Mouse (Mus musculus) left cerebral cortex, postnatal 4 days (tissue): Measurements from ENCODE around the gene Guca2a. TPM values are rescaled to one million over a fixed set of nuclear protein-coding genes. Genes with fewer than 3 reads are reported as not detected.
"Not testable (repeated sequence)": the region's sequence is repeated elsewhere in the genome, so short reads cannot be mapped to it uniquely, and the experiment has no call there.

ENCODE experiments used
- DNase-seq: peaks from one replicate; pipeline ENCODE4 v3.0.0-alpha.2; 2022
- intact Hi-C: fragments of 180-260 bp; cut with DNase I; formaldehyde crosslinking; loops from one replicate; pipeline ENCODE4 v1.15.1; 2025
- total RNA-seq, 2 experiments: library from RNA; stranded (reverse); gene quantifications; 2 replicates each; pipeline ENCODE4 v1.2.3; 2021

Gene Guca2a
- total RNA-seq: not detected

DNA sequence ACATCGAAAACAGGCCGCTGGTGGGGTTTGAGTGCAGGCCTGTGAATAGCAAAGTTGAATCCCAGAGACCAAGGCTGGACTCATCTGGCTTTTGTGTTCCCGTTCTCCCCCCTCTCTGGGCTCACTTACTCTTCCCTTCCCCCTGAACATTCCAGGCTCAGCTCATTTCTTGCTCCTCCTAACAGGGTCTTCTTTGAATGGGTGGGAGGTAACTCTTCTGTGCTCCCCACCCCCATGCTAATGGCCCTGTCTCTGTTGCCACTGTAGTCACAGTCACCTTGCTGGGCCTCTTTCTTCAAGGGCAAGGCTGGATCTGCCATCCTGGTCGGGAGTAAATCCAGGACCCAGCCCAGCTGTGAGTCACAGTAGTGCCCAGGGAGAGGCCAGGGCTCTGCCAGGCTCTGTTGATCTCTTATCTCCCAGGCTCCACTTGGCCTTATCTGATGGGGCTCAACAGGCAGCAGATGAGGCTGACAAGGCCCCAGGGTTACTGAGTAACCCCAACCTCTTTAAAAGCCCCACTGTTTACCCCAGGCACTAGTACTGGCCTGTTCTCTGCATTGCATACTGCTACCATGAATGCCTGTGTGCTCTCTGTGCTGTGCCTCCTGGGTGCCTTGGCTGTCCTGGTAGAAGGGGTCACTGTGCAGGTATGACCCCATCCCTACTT, at the start of gene Guca2a:
Gene Guca2a (plus strand): TSS at position 529 of the 670 bp plus-strand sequence.
- intact Hi-C loops: no loop called here
- DNase-seq: no peak

GRCm38 (mm10) chr4:119588037-119588436, 49.5 kb upstream of the Guca2a start:
- intact Hi-C loops: no loop called here
- no peak for DNase-seq

- intact Hi-C loops: no loop called here
- DNase-seq: no peak
Measured at GRCm38 (mm10) chr4:119589423-119589822, 48.1 kb upstream of the Guca2a start.

- no peak for DNase-seq
- intact Hi-C loops: no loop called here
Measured at GRCm38 (mm10) chr4:119590027-119590426, 47.5 kb upstream of the Guca2a start.

- intact Hi-C loops: no loop called here
- DNase-seq: no peak
Measured at GRCm38 (mm10) chr4:119592479-119592878, 45.0 kb upstream of the Guca2a start.

DNA sequence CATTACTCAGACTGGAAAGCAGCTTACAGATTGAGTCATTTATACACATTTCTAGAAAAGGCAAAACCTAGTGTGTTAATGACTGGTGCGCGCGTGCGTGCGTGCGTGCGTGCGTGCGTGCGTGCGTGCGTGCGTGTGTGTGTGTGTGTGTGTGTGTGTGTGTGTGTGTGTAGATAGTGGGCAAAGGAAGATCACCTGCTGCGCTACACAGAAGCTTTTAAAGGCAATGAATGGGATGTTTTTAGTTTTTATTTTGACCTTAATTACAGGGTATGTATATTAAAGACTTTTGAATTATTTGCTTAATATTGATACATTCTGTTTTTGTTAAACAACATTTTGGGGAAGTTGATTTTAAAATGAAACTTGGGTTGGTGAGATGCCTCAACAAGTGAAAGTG, 43.2 kb upstream of the Guca2a start:
- DNase-seq: no peak

GRCm38 (mm10) chr4:119599605-119600004, 37.9 kb upstream of the Guca2a start:
- no peak for DNase-seq
- intact Hi-C loops: no loop called here

More for the DNA sequence above, 43.2 kb upstream of the Guca2a start:
- intact Hi-C loops: no loop called here

DNA sequence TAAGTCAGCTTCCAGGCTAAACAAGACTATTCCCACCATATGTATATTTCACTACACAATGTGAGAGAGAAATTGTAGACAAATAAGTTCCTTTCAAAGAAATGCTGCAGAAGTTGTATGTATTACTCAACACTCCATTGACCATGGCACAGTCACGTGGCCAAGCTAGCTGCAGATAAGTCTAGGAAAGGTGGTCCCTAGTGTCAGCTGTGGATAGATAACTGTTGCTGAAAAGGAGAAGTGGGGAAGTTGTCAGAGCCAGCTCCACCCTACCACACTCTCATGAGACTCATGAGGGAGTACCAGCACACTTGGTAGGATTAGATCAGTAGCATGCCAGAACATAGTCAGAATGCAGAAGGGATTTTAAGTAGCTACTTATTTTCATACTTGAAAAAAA, 28.0 kb upstream of the Guca2a start:
- DNase-seq: no peak
- intact Hi-C loops: no loop called here

DNA sequence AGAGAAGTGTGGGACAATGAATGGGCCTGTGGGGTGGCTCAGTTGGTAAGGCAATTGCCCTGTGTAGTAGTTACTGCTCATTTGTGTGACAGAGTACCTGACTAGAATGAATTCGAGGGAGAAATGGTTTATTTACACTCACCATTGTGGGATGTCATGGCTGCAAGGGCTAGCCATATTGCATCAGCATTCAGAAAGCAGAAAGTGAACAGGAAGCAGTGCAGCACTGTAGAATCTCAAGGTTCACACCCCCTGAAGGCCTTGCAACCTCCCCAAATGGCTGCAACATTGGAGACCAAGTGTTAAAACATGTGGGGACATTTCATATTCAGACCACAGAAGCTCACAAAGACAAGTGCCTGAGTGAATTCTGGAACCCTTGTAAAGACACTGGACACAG, 23.4 kb upstream of the Guca2a start:
- no peak for DNase-seq
- intact Hi-C loops: loop anchor here (10.0 kb wide), 1 partner anchor 69 kb away; no protein-coding TSS in a partner anchor

DNA sequence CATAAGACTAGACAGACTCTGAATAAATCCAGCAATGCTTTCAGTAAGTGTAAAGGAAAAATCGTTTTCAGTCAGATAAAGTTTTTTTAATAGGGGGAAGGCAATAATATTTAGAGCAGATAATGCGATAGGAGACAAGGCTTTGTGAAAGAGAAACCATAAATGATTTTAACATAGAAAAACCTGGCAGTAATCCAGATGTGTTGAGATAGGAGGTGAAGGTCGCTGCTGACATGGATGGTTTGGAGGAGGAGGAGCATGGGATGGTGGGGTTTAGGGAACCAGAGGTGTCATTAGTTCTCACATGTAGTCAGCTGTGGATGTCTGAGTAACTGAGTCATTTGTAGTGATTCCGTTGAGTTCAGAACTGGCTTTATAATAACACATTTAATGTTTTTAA, 22.8 kb upstream of the Guca2a start:
- intact Hi-C loops: loop anchor here (10.0 kb wide), 1 partner anchor 70 kb away; no protein-coding TSS in a partner anchor
- no peak for DNase-seq

DNA sequence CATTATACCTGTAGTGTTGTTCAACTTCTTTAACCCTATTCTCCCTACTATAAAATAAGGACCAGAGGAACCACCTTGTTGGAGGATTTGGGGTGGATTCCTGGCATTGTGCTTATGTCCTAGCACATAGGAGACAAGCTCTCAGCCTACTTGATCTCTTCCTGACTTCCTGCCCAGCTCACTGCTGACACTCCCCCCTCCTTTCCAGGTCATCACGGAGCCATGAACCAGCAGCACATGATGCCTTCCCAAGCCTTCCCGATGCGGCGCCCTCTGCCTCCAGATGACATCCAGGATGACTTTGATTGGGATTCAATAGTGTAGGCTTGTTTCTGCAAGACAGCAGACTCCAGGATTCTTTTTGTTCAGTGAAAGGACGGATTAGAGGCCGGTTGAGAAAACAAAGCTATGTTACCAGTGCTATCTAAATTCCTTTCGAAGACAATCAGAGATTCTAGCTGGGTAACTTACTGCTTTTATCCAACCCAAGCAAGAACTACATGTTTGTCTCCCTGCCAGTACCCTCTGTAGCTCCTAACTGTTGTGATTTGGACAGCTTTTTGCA, 11.3 kb upstream of the Guca2a start:
- DNase-seq: no peak
- intact Hi-C loops: no loop called here

DNA sequence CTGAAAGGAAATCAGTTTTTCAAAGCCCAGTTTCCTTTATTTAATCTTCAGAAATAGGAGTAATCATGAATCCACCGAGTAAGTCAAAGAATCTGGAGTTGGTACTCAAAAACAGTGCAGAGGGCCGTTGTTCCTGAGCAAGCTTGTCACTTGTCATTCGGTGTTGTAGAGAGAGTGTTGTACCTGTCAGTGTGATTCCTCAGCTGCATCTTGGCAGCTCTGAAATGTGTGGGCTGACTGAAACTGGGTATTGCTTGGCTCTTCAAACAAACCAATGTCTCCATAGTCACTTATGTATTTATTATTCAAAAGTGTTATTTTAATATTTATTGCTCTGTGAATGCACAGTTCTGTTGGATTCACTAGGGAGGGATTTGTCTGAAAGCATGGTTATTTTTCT, 10.6 kb upstream of the Guca2a start:
- no peak for DNase-seq

DNA sequence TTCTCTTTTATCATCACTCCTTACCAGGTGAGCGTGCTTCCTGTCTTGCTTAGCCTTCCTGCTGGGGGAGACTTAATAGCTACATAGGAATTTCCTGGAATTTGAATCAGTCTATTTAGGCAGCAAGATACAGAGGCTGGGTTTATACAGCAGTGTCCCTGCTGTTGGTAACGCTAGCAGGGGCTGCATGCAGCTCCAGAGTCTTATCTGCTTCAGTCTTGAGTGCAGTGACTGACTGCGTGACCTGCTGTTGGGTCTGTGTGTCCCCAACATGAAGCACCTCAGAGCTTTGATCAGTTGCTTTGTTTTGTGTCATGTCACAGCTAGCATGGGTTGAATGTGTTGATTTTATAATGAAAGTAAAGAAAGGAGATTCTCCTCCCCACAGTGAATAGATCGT, 10.2 kb upstream of the Guca2a start:
- DNase-seq: no peak
- intact Hi-C loops: no loop called here

More for the DNA sequence above, 10.6 kb upstream of the Guca2a start:
- intact Hi-C loops: no loop called here

DNA sequence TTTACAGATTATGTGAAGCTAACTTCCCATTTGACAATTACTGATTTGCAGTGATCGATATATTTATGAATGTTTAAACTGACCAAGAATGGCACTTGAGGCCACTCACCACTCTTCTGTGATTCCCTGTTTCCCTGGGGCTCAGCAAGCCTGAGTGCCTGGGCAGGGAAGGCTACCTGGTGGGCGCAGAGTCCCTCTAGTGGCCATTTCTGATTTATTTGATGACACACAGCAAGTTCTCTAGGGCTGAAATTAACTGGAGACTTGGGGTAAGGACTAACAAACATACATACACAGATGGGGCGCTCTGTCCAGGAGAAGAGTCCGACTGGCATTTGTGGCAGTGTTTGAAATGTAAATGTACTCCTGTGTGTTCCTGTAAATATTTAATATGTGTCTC, 9.1 kb upstream of the Guca2a start:
- intact Hi-C loops: not testable (repeated sequence)

GRCm38 (mm10) chr4:119631115-119631919, 6.2 kb upstream of the Guca2a start:
- peak; percentile 52 for DNase-seq
- intact Hi-C loops: loop anchor here (5.0 kb wide), 2 partner anchors 181 to 496 kb away; no protein-coding TSS in a partner anchor

More for the DNA sequence above, 9.1 kb upstream of the Guca2a start:
- DNase-seq: not testable (repeated sequence)

DNA sequence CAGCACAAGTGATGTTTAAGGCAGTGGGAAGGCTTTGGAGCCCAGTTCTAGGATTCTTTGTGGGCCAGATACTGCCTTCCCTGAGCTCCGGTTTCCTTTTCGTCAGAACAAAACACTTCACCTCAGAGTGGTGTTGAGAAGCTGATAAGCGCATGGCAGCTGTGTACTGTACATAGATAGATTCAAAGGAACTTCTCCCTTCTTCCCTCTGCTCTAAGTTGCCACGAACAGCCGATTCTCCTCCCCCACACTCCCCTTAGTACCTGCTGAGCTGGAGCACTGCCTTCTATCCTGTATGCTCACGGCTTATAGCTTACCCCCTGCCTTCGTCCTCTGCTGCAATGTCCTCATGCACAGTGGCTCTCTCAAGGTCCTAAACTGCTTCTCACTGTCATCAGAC, 4.8 kb upstream of the Guca2a start:
- DNase-seq: no peak
- intact Hi-C loops: loop anchor here (5.0 kb wide), 2 partner anchors 180 to 495 kb away; no protein-coding TSS in a partner anchor

- DNase-seq: peak; percentile 81
- intact Hi-C loops: loop anchor here (5.0 kb wide), 2 partner anchors 179 to 494 kb away; no protein-coding TSS in a partner anchor
Measured at GRCm38 (mm10) chr4:119633342-119633741, 4.2 kb upstream of the Guca2a start.

GRCm38 (mm10) chr4:119633948-119634347, 3.6 kb upstream of the Guca2a start:
- intact Hi-C loops: loop anchor here (5.0 kb wide), 2 partner anchors 178 to 493 kb away; no protein-coding TSS in a partner anchor
- DNase-seq: no peak

DNA sequence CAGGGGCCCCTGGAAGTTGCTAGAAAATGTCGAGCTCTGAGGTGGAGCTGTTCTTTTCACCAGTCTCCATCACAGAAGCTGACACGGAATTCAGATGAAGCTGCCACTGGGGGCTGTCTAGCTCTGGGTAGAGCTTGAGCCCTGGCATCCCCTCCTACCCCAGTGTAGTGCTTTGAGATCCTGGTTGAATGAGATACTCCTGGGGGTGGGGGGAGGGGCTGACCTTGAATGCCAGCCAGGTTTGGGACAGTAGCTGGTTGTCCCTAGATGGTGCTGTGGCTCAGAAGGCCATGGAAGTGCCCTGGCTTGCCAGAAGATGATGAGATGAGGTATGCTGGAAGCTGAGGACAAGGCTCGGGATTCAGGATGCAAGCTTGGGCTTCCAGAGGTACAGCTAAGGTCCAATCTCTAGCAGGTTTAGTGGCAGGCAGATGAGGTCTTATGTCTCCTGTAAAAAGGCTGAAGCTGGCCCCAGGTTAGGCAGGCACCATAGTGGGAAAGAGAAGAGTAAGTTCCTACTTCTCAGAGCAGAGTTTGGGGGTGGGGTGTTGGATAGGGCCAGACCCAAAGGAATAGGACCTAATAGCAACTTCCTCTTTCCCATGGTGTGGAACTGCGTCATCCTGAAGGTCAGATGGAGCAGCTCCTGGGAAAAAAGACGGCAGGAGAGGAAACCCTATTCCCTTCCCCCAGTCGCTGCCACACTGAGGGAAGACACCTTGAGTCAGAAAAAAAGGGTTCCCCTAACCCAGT, 2.4 kb upstream of the Guca2a start:
- intact Hi-C loops: loop anchor here (5.0 kb wide), 2 partner anchors 177 to 492 kb away; no protein-coding TSS in a partner anchor
- DNase-seq: no peak

GRCm38 (mm10) chr4:119635686-119636085, 1.8 kb upstream of the Guca2a start:
- intact Hi-C loops: no loop called here
- no peak for DNase-seq
